Mouse (Mus musculus): Measurements from ENCODE around the gene Slc25a42. TPM values are rescaled to one million over a fixed set of nuclear protein-coding genes. Genes with fewer than 3 reads are reported as not detected.

Gene Slc25a42
- polyA plus RNA-seq, 1 experiment: 7.1 TPM

DNA sequence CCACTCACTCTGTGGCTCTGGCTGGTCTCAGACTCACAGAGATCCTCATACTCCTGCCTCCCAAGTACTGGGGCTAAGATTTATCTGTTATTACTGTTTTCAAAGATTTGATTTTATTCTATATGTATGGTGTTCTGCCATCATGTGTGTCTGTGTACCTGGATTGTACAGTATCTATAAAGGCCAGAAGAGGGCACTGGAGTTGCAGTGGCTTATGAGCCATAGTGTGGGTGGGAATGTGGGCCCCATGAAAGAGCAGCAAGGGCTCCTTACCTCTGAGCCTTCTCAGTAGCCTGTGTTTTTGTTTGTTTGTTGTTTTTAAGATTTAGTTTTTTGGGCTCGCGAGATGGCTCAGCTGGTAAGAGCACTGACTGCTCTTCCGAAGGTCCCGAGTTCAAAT lies 33.0 kb downstream of the Slc25a42 start:
- TF ChIP-seq POLR2A (IDR thresholded peaks at IDR 0.05; ENCODE audit: borderline replicate concordance, control insufficient read depth, low read depth, low read length): no peak
- peak; percentile 14; the same call in 1 of the 2 replicates for TF ChIP-seq CTCF (IDR thresholded peaks at IDR 0.05; ENCODE audit: control insufficient read depth, insufficient read depth, low read length)

DNA sequence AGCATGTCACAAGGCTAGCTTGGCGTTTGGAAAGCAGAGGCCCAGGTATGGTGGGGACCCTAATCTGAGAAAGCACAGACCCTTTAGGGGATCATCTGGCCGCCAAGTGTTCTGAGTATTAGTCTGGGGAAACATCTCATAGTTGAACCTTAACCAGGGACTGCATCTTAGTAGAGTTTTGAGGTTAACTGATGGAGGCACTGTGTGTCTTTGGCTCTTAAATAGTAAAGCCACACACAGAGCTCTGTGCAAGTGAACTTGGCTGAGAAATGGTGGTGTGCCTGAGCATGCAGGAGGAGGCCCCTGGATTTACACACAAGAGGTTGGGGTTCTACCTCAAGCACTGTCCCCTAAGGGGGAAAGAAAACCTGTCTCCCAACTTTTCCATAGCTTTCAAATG lies 33.9 kb downstream of the Slc25a42 start:
- Histone ChIP-seq H3K27ac (ENCODE audit: control insufficient read depth, insufficient read depth, low read depth, low read length, poor library complexity) (no peak overlapping the region), H3K4me1 (ENCODE audit: control insufficient read depth, insufficient read depth, low read length) (peaks cover 3% of the 10 kb centered on the region; the same call in 1 of the 2 replicates), H3K4me3 (replicated peaks; ENCODE audit: control insufficient read depth, low read depth, low read length) (no peak overlapping the region)
- 84% methylated on average over 2 of the region's 2 CpGs for WGBS
- no peak for TF ChIP-seq POLR2A (IDR thresholded peaks at IDR 0.05; ENCODE audit: borderline replicate concordance, control insufficient read depth, low read depth, low read length)
- no peak for TF ChIP-seq CTCF (IDR thresholded peaks at IDR 0.05; ENCODE audit: control insufficient read depth, insufficient read depth, low read length)

More for the DNA sequence above, 33.0 kb downstream of the Slc25a42 start:
- Histone ChIP-seq H3K4me3 (replicated peaks; ENCODE audit: control insufficient read depth, low read depth, low read length) (no peak overlapping the region), H3K4me1 (ENCODE audit: control insufficient read depth, insufficient read depth, low read length) (no peaks in the 10 kb centered on the region; the same call in 1 of the 2 replicates), H3K27ac (ENCODE audit: control insufficient read depth, insufficient read depth, low read depth, low read length, poor library complexity) (no peak overlapping the region)
- 96% methylated on average over 4 of the region's 4 CpGs for WGBS

DNA sequence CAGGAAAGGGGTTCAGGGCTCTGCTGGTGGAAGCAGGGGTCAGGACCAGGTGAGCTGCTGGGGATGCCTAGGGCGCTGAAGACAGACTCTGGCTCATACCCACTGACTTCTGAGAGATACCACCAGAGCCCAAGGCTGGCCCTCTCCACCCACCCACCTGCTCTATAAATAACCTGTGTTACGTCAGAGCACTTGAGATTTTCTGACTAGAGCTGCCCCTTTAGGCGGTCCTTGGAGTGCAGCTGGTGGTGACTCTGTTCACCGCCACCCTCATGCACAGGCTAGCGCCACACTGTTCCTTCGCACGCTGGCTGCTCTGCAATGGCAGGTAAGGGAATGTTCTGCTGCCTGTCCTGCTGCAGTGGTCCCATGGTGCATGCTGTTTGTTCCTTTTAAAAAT lies 38.0 kb downstream of the Slc25a42 start:
- no peak overlapping the region for H3K4me3 ChIP-seq (replicated peaks; ENCODE audit: control insufficient read depth, low read depth, low read length)
- 74% methylated on average over 7 of the region's 7 CpGs for WGBS
- H3K4me1 ChIP-seq (ENCODE audit: control insufficient read depth, insufficient read depth, low read length): peaks cover 4% of the 10 kb centered on the region; the same call in 1 of the 2 replicates
- no peak for TF ChIP-seq POLR2A (IDR thresholded peaks at IDR 0.05; ENCODE audit: borderline replicate concordance, control insufficient read depth, low read depth, low read length)
- no peak for TF ChIP-seq CTCF (IDR thresholded peaks at IDR 0.05; ENCODE audit: control insufficient read depth, insufficient read depth, low read length)
- no peak overlapping the region for H3K27ac ChIP-seq (ENCODE audit: control insufficient read depth, insufficient read depth, low read depth, low read length, poor library complexity)

DNA sequence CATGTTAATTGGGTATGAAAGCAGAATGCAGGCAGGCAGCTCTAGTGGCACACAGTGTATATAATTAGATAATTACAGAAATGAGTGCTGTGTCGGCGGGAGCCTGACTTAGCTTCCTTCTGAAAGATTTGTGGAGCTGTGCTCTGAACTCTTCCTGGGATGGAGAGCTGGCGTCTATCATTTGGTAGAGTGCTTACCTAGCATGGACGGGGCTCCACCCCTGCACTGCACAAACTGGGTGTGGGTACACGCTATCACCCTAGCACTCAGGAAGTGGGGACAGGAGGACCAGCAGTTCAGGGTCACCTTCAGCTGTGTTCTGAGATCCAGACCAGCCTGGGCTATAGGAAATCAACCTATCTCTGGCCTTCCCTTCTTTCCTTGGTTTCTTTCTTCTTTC lies 38.8 kb downstream of the Slc25a42 start:
- 55% methylated on average over 5 of the region's 5 CpGs for WGBS
- TF ChIP-seq CTCF (IDR thresholded peaks at IDR 0.05; ENCODE audit: control insufficient read depth, insufficient read depth, low read length) (no peak), POLR2A (IDR thresholded peaks at IDR 0.05; ENCODE audit: borderline replicate concordance, control insufficient read depth, low read depth, low read length) (no peak)
- Histone ChIP-seq H3K4me1 (ENCODE audit: control insufficient read depth, insufficient read depth, low read length) (peaks cover 4% of the 10 kb centered on the region; the same call in 1 of the 2 replicates), H3K4me3 (replicated peaks; ENCODE audit: control insufficient read depth, low read depth, low read length) (no peak overlapping the region), H3K27ac (ENCODE audit: control insufficient read depth, insufficient read depth, low read depth, low read length, poor library complexity) (no peak overlapping the region)

DNA sequence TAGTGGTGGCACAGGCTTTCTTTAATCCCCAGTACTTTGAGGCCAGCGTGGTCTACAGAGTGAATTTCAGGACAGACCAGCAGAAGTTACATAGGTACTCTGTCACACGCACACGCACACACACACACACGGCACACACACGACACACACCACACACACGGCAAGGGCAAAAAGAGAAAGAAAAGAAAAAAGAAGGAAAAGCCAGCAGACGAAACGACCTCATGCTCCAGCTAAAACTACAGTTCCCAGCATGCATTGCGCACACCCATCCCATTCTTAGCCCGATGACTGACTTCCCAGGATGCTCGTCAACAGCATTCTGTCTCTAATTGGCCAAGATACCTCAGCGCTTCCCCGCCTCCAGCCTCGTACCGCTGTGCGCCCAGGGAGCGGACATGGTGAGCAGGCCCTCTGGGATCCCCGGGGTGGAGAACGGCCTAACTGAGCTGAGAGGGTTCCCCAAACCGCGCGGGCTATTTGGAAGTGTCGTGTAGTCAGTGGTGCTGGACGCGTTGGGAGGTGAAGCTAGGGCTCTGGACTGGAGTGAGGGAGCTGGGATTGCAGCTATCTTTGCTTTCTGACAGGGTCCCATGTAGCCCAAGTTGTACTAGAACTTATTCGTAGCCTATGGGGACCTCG lies 39.9 kb downstream of the Slc25a42 start, which contains the start of gene Tmem161a:
Tmem161a (plus strand) TSS at position 314 of the 639 bp plus-strand sequence.
- TF ChIP-seq POLR2A (IDR thresholded peaks at IDR 0.05; ENCODE audit: borderline replicate concordance, control insufficient read depth, low read depth, low read length): peak; percentile 83; the same call in 1 of the 2 replicates
- TF ChIP-seq CTCF (IDR thresholded peaks at IDR 0.05; ENCODE audit: control insufficient read depth, insufficient read depth, low read length): peak; percentile 9; the same call in 1 of the 2 replicates
- H3K4me1 ChIP-seq (ENCODE audit: control insufficient read depth, insufficient read depth, low read length): peaks cover 4% of the 10 kb centered on the region; the same call in 1 of the 2 replicates
- H3K27ac ChIP-seq (ENCODE audit: control insufficient read depth, insufficient read depth, low read depth, low read length, poor library complexity): no peak within 1 kb of the TSS
- WGBS: 2% methylated on average over 27 of the region's 27 CpGs
- peak within 1 kb of the TSS; percentile 80 for H3K4me3 ChIP-seq (replicated peaks; ENCODE audit: control insufficient read depth, low read depth, low read length)

- Histone ChIP-seq H3K4me3 (replicated peaks; ENCODE audit: control insufficient read depth, low read depth, low read length) (no peak overlapping the region), H3K27ac (ENCODE audit: control insufficient read depth, insufficient read depth, low read depth, low read length, poor library complexity) (no peak overlapping the region), H3K4me1 (ENCODE audit: control insufficient read depth, insufficient read depth, low read length) (peaks cover 4% of the 10 kb centered on the region; the same call in 1 of the 2 replicates)
- whole genome bisulfite sequencing: 80% methylated on average over 7 of the region's 7 CpGs
- TF ChIP-seq POLR2A (IDR thresholded peaks at IDR 0.05; ENCODE audit: borderline replicate concordance, control insufficient read depth, low read depth, low read length) (no peak), CTCF (IDR thresholded peaks at IDR 0.05; ENCODE audit: control insufficient read depth, insufficient read depth, low read length) (no peak)
These were observed 40.9 kb downstream of the Slc25a42 start for GRCm38 (mm10) chr8:70171240-70171639.

DNA sequence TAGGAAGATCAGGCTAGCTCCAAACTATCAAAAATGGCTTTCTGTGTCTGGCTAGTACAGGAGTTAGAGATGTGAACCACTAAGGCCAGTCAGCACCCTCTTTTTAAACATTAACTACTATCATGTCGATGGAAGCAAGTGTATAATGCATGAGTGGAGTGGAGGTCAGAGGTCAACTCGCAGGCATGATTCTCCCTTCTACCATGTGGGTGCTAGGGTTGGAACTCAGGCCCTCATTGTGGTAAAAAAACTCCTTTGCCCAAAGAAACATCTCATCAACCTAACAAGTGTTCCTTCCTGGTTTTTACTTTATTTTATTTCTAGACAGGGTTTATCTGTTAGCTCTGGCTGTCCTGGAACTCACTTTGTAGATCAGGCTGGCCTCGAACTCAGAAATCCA lies 41.4 kb downstream of the Slc25a42 start:
- no peak for TF ChIP-seq POLR2A (IDR thresholded peaks at IDR 0.05; ENCODE audit: borderline replicate concordance, control insufficient read depth, low read depth, low read length)
- TF ChIP-seq CTCF (IDR thresholded peaks at IDR 0.05; ENCODE audit: control insufficient read depth, insufficient read depth, low read length): no peak
- 79% methylated on average over 3 of the region's 3 CpGs for WGBS
- Histone ChIP-seq H3K4me1 (ENCODE audit: control insufficient read depth, insufficient read depth, low read length) (peaks cover 4% of the 10 kb centered on the region; the same call in 1 of the 2 replicates), H3K27ac (ENCODE audit: control insufficient read depth, insufficient read depth, low read depth, low read length, poor library complexity) (no peak overlapping the region), H3K4me3 (replicated peaks; ENCODE audit: control insufficient read depth, low read depth, low read length) (no peak overlapping the region)

DNA sequence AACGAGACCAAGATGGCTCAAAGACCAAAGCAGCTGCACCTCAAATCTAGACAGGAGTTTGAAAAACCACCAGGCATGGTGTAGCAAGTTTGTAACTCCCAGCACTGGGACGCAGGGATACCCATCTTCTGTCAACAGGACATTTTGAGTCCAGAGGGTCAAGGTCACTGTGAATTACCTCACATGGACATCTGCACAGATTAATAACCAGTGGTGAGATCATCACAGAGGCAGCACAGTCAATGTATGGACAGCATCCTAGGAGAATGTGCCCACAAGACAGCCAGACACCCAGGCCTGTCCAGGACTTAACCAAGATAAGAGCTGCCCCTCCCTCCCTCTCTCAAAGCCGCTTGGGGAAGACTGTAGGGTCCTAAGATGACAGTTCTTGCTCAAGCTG lies 42.0 kb downstream of the Slc25a42 start:
- Histone ChIP-seq H3K4me1 (ENCODE audit: control insufficient read depth, insufficient read depth, low read length) (peaks cover 4% of the 10 kb centered on the region; the same call in 1 of the 2 replicates), H3K27ac (ENCODE audit: control insufficient read depth, insufficient read depth, low read depth, low read length, poor library complexity) (no peak overlapping the region)

More for the DNA sequence above, 42.0 kb downstream of the Slc25a42 start:
- TF ChIP-seq CTCF (IDR thresholded peaks at IDR 0.05; ENCODE audit: control insufficient read depth, insufficient read depth, low read length) (no peak), POLR2A (IDR thresholded peaks at IDR 0.05; ENCODE audit: borderline replicate concordance, control insufficient read depth, low read depth, low read length) (no peak)
- WGBS: 76% methylated on average over 3 of the region's 3 CpGs
- no peak overlapping the region for H3K4me3 ChIP-seq (replicated peaks; ENCODE audit: control insufficient read depth, low read depth, low read length)
